Mouse (Mus musculus): ENCODE data around the gene Lhx5. TPM values are rescaled to one million over a fixed set of nuclear protein-coding genes. Genes with fewer than 3 reads are reported as not detected.

Gene Lhx5
- 3.1 and 4.7 TPM in 2 replicates for polyA plus RNA-seq (2016; fragmentation: Nextera tagmentation; extraction: Ambion mirVana)

- H3K4me1 ChIP-seq, result peaks cover 46% of the 10 kb centered on the region
- peak; percentile 62 for DNase-seq (ENCODE audit: low spot score)
- peaks cover 100% of the 10 kb centered on the region for H3K27me3 ChIP-seq (replicated peaks; ENCODE audit: low read depth, poor library complexity, severe bottlenecking)
- H3K4me3 ChIP-seq, result peak within 1 kb of the TSS; percentile 43
- no peaks in the 10 kb centered on the region for H3K36me3 ChIP-seq (replicated peaks)
- no peaks in the 10 kb centered on the region for H3K9me3 ChIP-seq
- no peak within 1 kb of the TSS; the same call in 1 of the 2 replicates for H3K27ac ChIP-seq (replicated peaks)
- under 1% methylated on average over 69 of the region's 69 CpGs for WGBS
These were observed at the start of gene Lhx5 for GRCm38 (mm10) chr5:120431649-120432485. Gene Lhx5 (plus strand): TSS chr5:120431699.

- Histone ChIP-seq H3K4me3 (no peak overlapping the region), H3K9me3 (0 out of 2 replicates have a peak, but pooled peaks cover 3% of the 10 kb centered on the region), H3K27ac (replicated peaks) (no peak overlapping the region), H3K27me3 (replicated peaks; ENCODE audit: low read depth, poor library complexity, severe bottlenecking) (peaks cover 31% of the 10 kb centered on the region), H3K36me3 (replicated peaks) (no peaks in the 10 kb centered on the region), H3K4me1 (no peaks in the 10 kb centered on the region)
- 80% methylated on average over 4 of the region's 4 CpGs for WGBS
- no peak for DNase-seq (ENCODE audit: low spot score)
These were observed 45.1 kb upstream of the Lhx5 start for GRCm38 (mm10) chr5:120386361-120386760.

GRCm38 (mm10) chr5:120388765-120389164 is 42.7 kb upstream of the Lhx5 start:
- 0 out of 2 replicates have a peak, but pooled peaks cover 3% of the 10 kb centered on the region for H3K9me3 ChIP-seq
- WGBS, result 55% methylated on average over 9 of the region's 9 CpGs
- DNase-seq (ENCODE audit: low spot score), result no peak

GRCm38 (mm10) chr5:120389973-120390372 is 41.5 kb upstream of the Lhx5 start:
- H3K9me3 ChIP-seq, result no peaks in the 10 kb centered on the region
- no peak overlapping the region for H3K27ac ChIP-seq (replicated peaks)
- WGBS, result 79% methylated on average over 2 of the region's 2 CpGs
- H3K27me3 ChIP-seq (replicated peaks; ENCODE audit: low read depth, poor library complexity, severe bottlenecking), result peaks cover 53% of the 10 kb centered on the region
- H3K36me3 ChIP-seq (replicated peaks), result no peaks in the 10 kb centered on the region
- DNase-seq (ENCODE audit: low spot score), result no peak
- H3K4me3 ChIP-seq, result no peak overlapping the region
- H3K4me1 ChIP-seq, result peaks cover 12% of the 10 kb centered on the region

More at GRCm38 (mm10) chr5:120388765-120389164, 42.7 kb upstream of the Lhx5 start:
- peaks cover 41% of the 10 kb centered on the region for H3K27me3 ChIP-seq (replicated peaks; ENCODE audit: low read depth, poor library complexity, severe bottlenecking)
- no peak overlapping the region for H3K27ac ChIP-seq (replicated peaks)
- no peaks in the 10 kb centered on the region for H3K36me3 ChIP-seq (replicated peaks)
- H3K4me1 ChIP-seq, result peaks cover 4% of the 10 kb centered on the region
- no peak overlapping the region for H3K4me3 ChIP-seq

DNA sequence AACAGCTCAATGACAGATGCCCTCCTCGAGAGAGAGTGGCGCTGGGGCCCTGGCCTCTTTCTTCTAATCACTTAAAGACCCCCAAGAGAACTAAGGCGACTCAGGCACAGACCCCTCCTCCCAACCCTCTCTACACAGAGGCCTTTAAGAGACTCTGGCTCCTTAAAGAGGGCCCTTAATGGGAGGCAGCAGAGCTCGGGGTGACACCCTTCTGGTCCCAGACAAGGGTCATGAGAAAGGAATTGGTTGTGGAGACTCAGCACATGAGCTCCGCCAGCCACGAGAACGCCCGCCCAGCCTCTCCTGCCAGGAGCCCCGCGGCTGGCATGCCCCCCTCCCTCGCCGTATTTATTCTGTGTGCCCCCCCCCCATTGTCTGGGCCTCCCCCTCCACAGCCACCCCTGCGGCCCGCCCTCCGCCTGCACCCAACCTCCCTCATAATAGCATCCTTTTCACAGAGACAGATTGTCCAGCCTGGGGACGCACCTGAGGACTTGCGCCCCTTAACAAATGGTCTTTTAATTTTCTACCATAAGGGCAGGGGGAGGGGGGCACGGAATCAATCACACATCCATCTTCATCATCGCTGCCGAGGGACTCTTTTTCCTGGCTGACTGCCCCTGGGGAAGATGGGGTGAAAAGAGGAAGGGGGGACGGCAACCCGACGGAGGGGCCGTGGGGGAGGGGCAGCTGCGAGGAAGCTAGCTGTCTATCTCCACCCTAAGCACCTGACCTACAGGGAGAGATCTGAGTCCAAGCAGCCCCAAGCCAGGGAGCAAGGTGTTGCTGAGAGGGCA is 37.4 kb upstream of the Lhx5 start:
- Histone ChIP-seq H3K27ac (replicated peaks) (no peak overlapping the region), H3K27me3 (replicated peaks; ENCODE audit: low read depth, poor library complexity, severe bottlenecking) (peaks cover 93% of the 10 kb centered on the region), H3K36me3 (replicated peaks) (no peaks in the 10 kb centered on the region), H3K4me3 (no peak overlapping the region), H3K9me3 (no peaks in the 10 kb centered on the region), H3K4me1 (peaks cover 27% of the 10 kb centered on the region)
- DNase-seq (ENCODE audit: low spot score), result no peak
- WGBS, result 21% methylated on average over 25 of the region's 25 CpGs

GRCm38 (mm10) chr5:120397988-120398387 is 33.5 kb upstream of the Lhx5 start:
- peak; percentile 32 for DNase-seq (ENCODE audit: low spot score)
- Histone ChIP-seq H3K4me1 (peaks cover 31% of the 10 kb centered on the region), H3K4me3 (peak overlapping the region; percentile 30; the same call in 1 of the 2 replicates), H3K27me3 (replicated peaks; ENCODE audit: low read depth, poor library complexity, severe bottlenecking) (peaks cover 99% of the 10 kb centered on the region), H3K36me3 (replicated peaks) (no peaks in the 10 kb centered on the region), H3K9me3 (no peaks in the 10 kb centered on the region), H3K27ac (replicated peaks) (peak overlapping the region; percentile 1; the same call in 1 of the 2 replicates)
- WGBS, result 4% methylated on average over 13 of the region's 13 CpGs

- Histone ChIP-seq H3K4me3 (no peak overlapping the region), H3K27ac (replicated peaks) (no peak overlapping the region), H3K27me3 (replicated peaks; ENCODE audit: low read depth, poor library complexity, severe bottlenecking) (peaks cover 84% of the 10 kb centered on the region), H3K4me1 (peaks cover 12% of the 10 kb centered on the region), H3K9me3 (no peaks in the 10 kb centered on the region), H3K36me3 (replicated peaks) (no peaks in the 10 kb centered on the region)
- whole genome bisulfite sequencing, result 75% methylated on average over 12 of the region's 12 CpGs
- no peak for DNase-seq (ENCODE audit: low spot score)
These were observed 26.5 kb upstream of the Lhx5 start for GRCm38 (mm10) chr5:120404831-120405591.

- DNase-seq (ENCODE audit: low spot score), result no peak
- H3K27me3 ChIP-seq (replicated peaks; ENCODE audit: low read depth, poor library complexity, severe bottlenecking), result peaks cover 73% of the 10 kb centered on the region
- peak overlapping the region; percentile 46; the same call in 1 of the 2 replicates for H3K4me3 ChIP-seq
- H3K9me3 ChIP-seq, result peaks cover 6% of the 10 kb centered on the region; the same call in 1 of the 2 replicates
- 79% methylated on average over 14 of the region's 14 CpGs for WGBS
- H3K27ac ChIP-seq (replicated peaks), result no peak overlapping the region
- peaks cover 16% of the 10 kb centered on the region for H3K4me1 ChIP-seq
- H3K36me3 ChIP-seq (replicated peaks), result no peaks in the 10 kb centered on the region
These were observed 22.6 kb upstream of the Lhx5 start for GRCm38 (mm10) chr5:120408933-120409332.

DNA sequence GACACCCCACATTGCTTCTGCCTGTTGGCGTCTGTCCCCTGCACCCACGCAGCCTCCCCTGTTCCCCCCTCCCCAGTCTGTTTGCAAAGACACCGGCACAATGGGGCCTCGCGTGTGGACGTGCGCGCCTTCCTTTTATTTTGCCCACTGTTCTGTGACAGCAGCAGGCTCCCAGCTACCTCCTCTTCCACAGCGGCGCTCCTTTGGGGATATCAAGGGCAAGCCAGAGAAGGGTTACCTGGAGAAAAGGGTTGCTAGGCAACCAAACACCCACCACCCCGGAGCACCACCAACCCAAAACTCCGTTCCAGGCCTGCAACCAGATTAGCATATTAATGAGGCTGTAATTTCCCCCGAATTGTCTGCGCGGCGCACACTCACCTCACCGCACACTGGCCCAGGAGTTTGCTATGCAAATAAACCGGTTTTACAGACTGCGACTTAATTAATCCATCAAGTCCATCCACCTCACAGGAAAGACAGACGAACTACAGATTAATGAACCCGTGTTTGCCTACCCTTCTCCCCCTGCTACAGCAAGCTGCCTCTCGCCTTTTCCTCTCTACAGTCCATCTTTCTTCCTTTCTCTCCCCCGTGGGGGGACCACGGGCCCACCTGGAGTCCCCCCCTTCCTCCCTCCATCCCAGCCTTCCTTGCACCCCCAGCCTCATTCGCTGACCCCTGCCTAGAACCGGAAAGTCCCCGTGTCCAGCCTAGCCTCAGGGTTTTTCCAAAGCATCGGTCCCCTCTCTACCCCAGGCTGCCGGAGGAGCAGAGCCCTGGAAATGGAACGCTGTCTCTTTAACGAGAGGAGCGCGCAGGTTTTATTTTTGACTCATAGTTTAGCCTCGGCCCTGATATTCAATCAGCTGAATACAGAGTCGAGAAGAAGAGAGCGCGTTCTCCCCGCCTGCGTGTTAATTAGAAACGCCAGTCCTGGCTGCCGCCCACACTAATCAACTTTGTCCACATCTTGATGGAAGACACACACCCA is 21.8 kb upstream of the Lhx5 start:
- peak overlapping the region; percentile 46 for H3K4me3 ChIP-seq
- H3K4me1 ChIP-seq, result peaks cover 16% of the 10 kb centered on the region
- H3K36me3 ChIP-seq (replicated peaks), result no peaks in the 10 kb centered on the region
- peaks cover 6% of the 10 kb centered on the region; the same call in 1 of the 2 replicates for H3K9me3 ChIP-seq
- H3K27me3 ChIP-seq (replicated peaks; ENCODE audit: low read depth, poor library complexity, severe bottlenecking), result peaks cover 67% of the 10 kb centered on the region
- WGBS, result 1% methylated on average over 41 of the region's 41 CpGs
- DNase-seq (ENCODE audit: low spot score), result peak; percentile 30
- H3K27ac ChIP-seq (replicated peaks), result no peak overlapping the region

- H3K27me3 ChIP-seq (replicated peaks; ENCODE audit: low read depth, poor library complexity, severe bottlenecking), result peaks cover 66% of the 10 kb centered on the region
- no peak overlapping the region for H3K4me3 ChIP-seq
- DNase-seq (ENCODE audit: low spot score), result peak; percentile 13
- H3K4me1 ChIP-seq, result peaks cover 16% of the 10 kb centered on the region
- H3K27ac ChIP-seq (replicated peaks), result no peak overlapping the region
- peaks cover 6% of the 10 kb centered on the region; the same call in 1 of the 2 replicates for H3K9me3 ChIP-seq
- H3K36me3 ChIP-seq (replicated peaks), result no peaks in the 10 kb centered on the region
- 88% methylated on average over 6 of the region's 6 CpGs for WGBS
These were observed 18.1 kb upstream of the Lhx5 start for GRCm38 (mm10) chr5:120413436-120413835.

DNA sequence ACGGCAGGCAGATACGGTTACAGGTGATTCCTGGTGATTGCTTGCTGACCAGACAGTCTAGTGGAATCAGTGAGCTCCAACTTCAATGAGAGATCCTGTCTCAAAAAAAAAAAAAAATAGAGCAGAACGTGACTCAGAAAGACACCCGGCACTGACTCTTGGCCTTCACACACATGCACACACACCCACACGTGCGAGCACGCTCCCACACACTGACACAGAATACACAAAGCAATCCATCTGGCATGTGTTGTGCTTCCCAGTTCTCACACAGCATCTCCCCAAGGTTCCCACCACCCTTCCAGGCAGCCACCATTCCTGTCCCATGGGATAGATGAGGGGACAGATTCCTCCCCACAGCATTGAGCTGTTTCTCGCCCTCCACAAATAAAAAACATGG is 11.4 kb upstream of the Lhx5 start:
- 88% methylated on average over 8 of the region's 8 CpGs for WGBS
- H3K36me3 ChIP-seq (replicated peaks), result no peaks in the 10 kb centered on the region
- DNase-seq (ENCODE audit: low spot score), result no peak
- H3K27ac ChIP-seq (replicated peaks), result no peak overlapping the region
- no peak overlapping the region for H3K4me3 ChIP-seq
- peaks cover 78% of the 10 kb centered on the region for H3K27me3 ChIP-seq (replicated peaks; ENCODE audit: low read depth, poor library complexity, severe bottlenecking)
- H3K9me3 ChIP-seq, result no peaks in the 10 kb centered on the region
- no peaks in the 10 kb centered on the region for H3K4me1 ChIP-seq
